In genomic region chr17:78643853-78644475, GRCm38 (mm10) we compare ENCODE assay signal across 14 mouse cellular contexts.
DNase-seq lines count a peak whose midpoint lies in the region; ATAC-seq lines count a peak whose summit lies in the region.
"Had no signal": no experiment of that assay in that cellular context is flagged by ENCODE, and none has a peak within 500 bp of the region (broad histone marks: within the 10 kb centered on the region; RNA-seq: fewer than 3 reads in every experiment).

No protein-coding gene starts in this region.

- H3K27ac ChIP-seq in midbrain, embryonic 12.5 days (replicated peaks), result no peak overlapping the region
- H3K27ac ChIP-seq in midbrain, embryonic 10.5 days (replicated peaks), result no peak overlapping the region
- no peak overlapping the region for H3K27ac ChIP-seq in hindbrain, embryonic 12.5 days
- no peak overlapping the region for H3K27ac ChIP-seq in neural tube, embryonic 14.5 days (ENCODE audit: low read depth, low read length)
- H3K27ac ChIP-seq: hindbrain, embryonic 15.5 days; liver, embryonic 12.5 days had no signal

- no peak overlapping the region for H3K4me2 ChIP-seq in midbrain, embryonic 12.5 days (replicated peaks)
- H3K4me2 ChIP-seq in hindbrain, embryonic 12.5 days (replicated peaks), result no peak overlapping the region
- no peak overlapping the region for H3K4me2 ChIP-seq in neural tube, embryonic 14.5 days (ENCODE audit: low read depth, low read length)
- H3K4me2 ChIP-seq: heart, embryonic 11.5 days; hindbrain, embryonic 15.5 days; liver, embryonic 12.5 days had no signal

- WGBS in midbrain, embryonic 12.5 days, result 83% methylated on average over 17 of the region's 17 CpGs
- WGBS in midbrain, embryonic 10.5 days, result 91% methylated on average over 17 of the region's 17 CpGs
- whole genome bisulfite sequencing in hindbrain, embryonic 12.5 days, result 75% methylated on average over 17 of the region's 17 CpGs
- 63% methylated on average over 17 of the region's 17 CpGs for WGBS in neural tube, embryonic 14.5 days

- no peak for DNase-seq in midbrain, embryonic 10.5 days (ENCODE audit: low spot score)
- peak; percentile 16 for DNase-seq in cerebellum, adult 8-10 months
- DNase-seq in kidney, postnatal 4 days, result no peak
- no peak for DNase-seq in kidney, postnatal 10 days
- DNase-seq in Muller cell, postnatal 12 days (ENCODE audit: inconsistent ontology term), result no peak
- DNase-seq: gastrocnemius, postnatal 14 days; lung, postnatal 14 days had no signal

- peak; percentile 68; the same call in 1 of the 2 replicates for ATAC-seq in midbrain, embryonic 12.5 days (ENCODE audit: low FRiP score, low read depth)
- peak; percentile 64; the same call in 1 of the 2 replicates for ATAC-seq in hindbrain, embryonic 12.5 days (ENCODE audit: low FRiP score)
- peak; percentile 63; the same call in 1 of the 2 replicates for ATAC-seq in neural tube, embryonic 14.5 days (ENCODE audit: low read depth)
- ATAC-seq: CD4-positive, CD25-positive, alpha-beta regulatory T cell, adult 4 months; liver, embryonic 12.5 days had no signal

- no peak overlapping the region for H3K9ac ChIP-seq in midbrain, embryonic 12.5 days (replicated peaks)
- H3K9ac ChIP-seq in hindbrain, embryonic 12.5 days, result no peak overlapping the region
- no peak overlapping the region for H3K9ac ChIP-seq in neural tube, embryonic 14.5 days (replicated peaks; ENCODE audit: low read depth, low read length)
- H3K9ac ChIP-seq: hindbrain, embryonic 15.5 days; liver, embryonic 12.5 days had no signal

- H3K36me3 ChIP-seq in midbrain, embryonic 12.5 days, result peaks cover 12% of the 10 kb centered on the region
- peaks cover 11% of the 10 kb centered on the region for H3K36me3 ChIP-seq in midbrain, embryonic 10.5 days
- H3K36me3 ChIP-seq in hindbrain, embryonic 12.5 days, result peaks cover 8% of the 10 kb centered on the region
- no peaks in the 10 kb centered on the region; the same call in 1 of the 2 replicates for H3K36me3 ChIP-seq in neural tube, embryonic 14.5 days (ENCODE audit: control insufficient read depth, insufficient read depth, low read length)

- H3K27me3 ChIP-seq in midbrain, embryonic 12.5 days, result no peaks in the 10 kb centered on the region
- H3K27me3 ChIP-seq in midbrain, embryonic 10.5 days (ENCODE audit: low read depth, poor library complexity, severe bottlenecking), result no peaks in the 10 kb centered on the region
- H3K27me3 ChIP-seq in hindbrain, embryonic 12.5 days, result no peaks in the 10 kb centered on the region
- H3K27me3 ChIP-seq in neural tube, embryonic 14.5 days (ENCODE audit: control insufficient read depth, insufficient read depth, low read length), result no peaks in the 10 kb centered on the region
- H3K27me3 ChIP-seq: hindbrain, embryonic 15.5 days; liver, embryonic 12.5 days had no signal

- peaks cover 4% of the 10 kb centered on the region; the same call in 1 of the 2 replicates for H3K4me1 ChIP-seq in midbrain, embryonic 12.5 days
- no peaks in the 10 kb centered on the region for H3K4me1 ChIP-seq in midbrain, embryonic 10.5 days
- no peaks in the 10 kb centered on the region for H3K4me1 ChIP-seq in hindbrain, embryonic 12.5 days
- H3K4me1 ChIP-seq in neural tube, embryonic 14.5 days (ENCODE audit: control insufficient read depth, insufficient read depth, low read length), result no peaks in the 10 kb centered on the region
- H3K4me1 ChIP-seq: hindbrain, embryonic 15.5 days; liver, embryonic 12.5 days had no signal

- H3K4me3 ChIP-seq in midbrain, embryonic 12.5 days, result no peak overlapping the region
- no peak overlapping the region for H3K4me3 ChIP-seq in midbrain, embryonic 10.5 days
- H3K4me3 ChIP-seq in hindbrain, embryonic 12.5 days, result no peak overlapping the region
- H3K4me3 ChIP-seq in neural tube, embryonic 14.5 days (ENCODE audit: low read depth, low read length), result no peak overlapping the region
- H3K4me3 ChIP-seq: hindbrain, embryonic 15.5 days; liver, embryonic 12.5 days had no signal

- H3K9me3 ChIP-seq in midbrain, embryonic 12.5 days, result no peaks in the 10 kb centered on the region
- no peaks in the 10 kb centered on the region for H3K9me3 ChIP-seq in midbrain, embryonic 10.5 days (replicated peaks)
- no peaks in the 10 kb centered on the region for H3K9me3 ChIP-seq in hindbrain, embryonic 12.5 days (replicated peaks)
- H3K9me3 ChIP-seq in neural tube, embryonic 14.5 days (ENCODE audit: control insufficient read depth, low read length), result no peaks in the 10 kb centered on the region
- H3K9me3 ChIP-seq: hindbrain, embryonic 15.5 days; liver, embryonic 12.5 days had no signal
